Mouse (Mus musculus): ENCODE data around the gene Rnf2. TPM values are rescaled to one million over a fixed set of nuclear protein-coding genes. Genes with fewer than 3 reads are reported as not detected.

Gene Rnf2
- polyA plus RNA-seq, 1 experiment from 2014 or later = 68.4 TPM

DNA sequence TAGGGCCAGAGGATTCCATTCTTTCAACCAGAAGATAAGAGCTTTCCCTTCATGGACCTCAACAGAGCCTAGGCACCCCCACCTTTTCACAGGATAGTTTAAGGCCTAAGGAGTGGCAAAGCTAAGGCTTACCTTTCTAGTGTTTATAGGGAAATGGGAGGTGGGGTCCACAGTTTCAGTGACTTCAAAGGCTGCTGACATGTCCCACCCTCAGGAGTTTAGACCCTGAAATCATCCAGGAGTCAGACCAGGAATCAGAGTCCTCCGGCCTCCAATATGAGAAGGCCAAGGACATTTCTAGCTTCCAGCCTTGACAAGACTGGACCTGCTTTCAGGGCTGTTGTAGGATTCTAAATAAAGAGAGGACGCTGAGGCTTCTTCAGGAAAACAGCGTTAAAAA lies 16.1 kb upstream of the Rnf2 start:
- ATAC-seq (replicated peaks; ENCODE audit: low FRiP score, low TSS enrichment, low read depth) = no peak
- H3K27me3 ChIP-seq (replicated peaks; ENCODE audit: control insufficient read depth, insufficient read depth, low read length) = no peaks in the 10 kb centered on the region
- no peak overlapping the region for H3K4me3 ChIP-seq (ENCODE audit: low read depth, low read length)
- H3K9ac ChIP-seq (ENCODE audit: low read length) = no peak overlapping the region
- no peaks in the 10 kb centered on the region for H3K36me3 ChIP-seq (ENCODE audit: control insufficient read depth, insufficient read depth, low read length)
- H3K27ac ChIP-seq (ENCODE audit: low read depth) = no peak overlapping the region
- no peak for DNase-seq (ENCODE audit: low spot score)
- H3K4me2 ChIP-seq (ENCODE audit: low read length) = no peak overlapping the region
- no peaks in the 10 kb centered on the region for H3K9me3 ChIP-seq (ENCODE audit: control insufficient read depth, low read length)
- no peaks in the 10 kb centered on the region for H3K4me1 ChIP-seq (replicated peaks; ENCODE audit: control insufficient read depth, insufficient read depth, low read length)
- 91% methylated on average over 3 of the region's 3 CpGs for WGBS

DNA sequence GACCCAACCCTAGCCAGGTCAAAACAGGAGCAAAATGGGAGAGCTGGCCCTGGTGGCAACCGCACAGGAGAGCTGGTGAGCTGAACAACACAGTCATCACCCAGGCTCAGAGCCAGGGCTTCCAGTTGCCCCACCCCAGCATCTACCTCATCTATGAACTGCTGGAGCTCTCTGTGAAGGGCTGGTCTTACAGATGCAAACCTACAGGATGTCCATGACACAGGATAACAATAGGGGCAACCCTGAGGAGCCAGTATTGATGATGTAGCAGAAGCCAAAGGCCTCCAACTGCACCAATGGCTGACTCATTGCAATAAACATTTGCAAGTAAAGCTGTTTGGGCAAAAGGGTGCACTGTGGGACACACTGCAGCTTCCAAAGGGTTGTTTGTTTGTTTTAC lies 15.0 kb upstream of the Rnf2 start:
- no peaks in the 10 kb centered on the region for H3K9me3 ChIP-seq (ENCODE audit: control insufficient read depth, low read length)
- ATAC-seq (replicated peaks; ENCODE audit: low FRiP score, low TSS enrichment, low read depth) (no peak), DNase-seq (ENCODE audit: low spot score) (no peak)
- H3K4me3 ChIP-seq (ENCODE audit: low read depth, low read length) = no peak overlapping the region
- H3K9ac ChIP-seq (ENCODE audit: low read length) = no peak overlapping the region
- H3K4me1 ChIP-seq (replicated peaks; ENCODE audit: control insufficient read depth, insufficient read depth, low read length) = no peaks in the 10 kb centered on the region
- WGBS = 82% methylated on average over 1 of the region's 1 CpGs
- no peaks in the 10 kb centered on the region for H3K36me3 ChIP-seq (ENCODE audit: control insufficient read depth, insufficient read depth, low read length)
- no peak overlapping the region for H3K27ac ChIP-seq (ENCODE audit: low read depth)
- H3K27me3 ChIP-seq (replicated peaks; ENCODE audit: control insufficient read depth, insufficient read depth, low read length) = no peaks in the 10 kb centered on the region
- no peak overlapping the region for H3K4me2 ChIP-seq (ENCODE audit: low read length)

DNA sequence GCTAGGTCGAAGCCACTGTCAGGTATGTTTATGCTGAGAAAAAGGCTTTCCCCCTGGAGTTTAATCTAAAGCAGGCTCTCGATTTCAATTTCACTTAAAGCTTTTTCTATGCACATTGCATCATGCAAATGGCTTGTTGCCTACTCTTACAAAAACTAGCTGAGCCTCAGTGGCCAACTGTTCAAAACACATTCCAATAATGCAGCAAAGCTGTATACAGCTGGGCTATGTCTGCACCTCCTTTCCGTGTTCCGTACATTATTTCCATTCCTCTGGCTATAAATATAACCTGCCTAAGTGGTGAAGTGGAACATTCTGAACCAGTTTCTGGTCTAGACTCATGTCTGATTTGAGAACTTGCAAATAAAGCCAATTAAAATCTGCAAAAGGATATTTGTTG lies 13.4 kb upstream of the Rnf2 start:
- H3K4me3 ChIP-seq (ENCODE audit: low read depth, low read length) = no peak overlapping the region
- ATAC-seq (replicated peaks; ENCODE audit: low FRiP score, low TSS enrichment, low read depth) (no peak), DNase-seq (ENCODE audit: low spot score) (no peak)
- H3K4me1 ChIP-seq (replicated peaks; ENCODE audit: control insufficient read depth, insufficient read depth, low read length) = no peaks in the 10 kb centered on the region
- 81% methylated on average over 4 of the region's 4 CpGs for WGBS
- no peak overlapping the region for H3K4me2 ChIP-seq (ENCODE audit: low read length)
- no peaks in the 10 kb centered on the region for H3K9me3 ChIP-seq (ENCODE audit: control insufficient read depth, low read length)
- no peak overlapping the region for H3K9ac ChIP-seq (ENCODE audit: low read length)
- H3K27me3 ChIP-seq (replicated peaks; ENCODE audit: control insufficient read depth, insufficient read depth, low read length) = no peaks in the 10 kb centered on the region
- no peaks in the 10 kb centered on the region for H3K36me3 ChIP-seq (ENCODE audit: control insufficient read depth, insufficient read depth, low read length)
- no peak overlapping the region for H3K27ac ChIP-seq (ENCODE audit: low read depth)

DNA sequence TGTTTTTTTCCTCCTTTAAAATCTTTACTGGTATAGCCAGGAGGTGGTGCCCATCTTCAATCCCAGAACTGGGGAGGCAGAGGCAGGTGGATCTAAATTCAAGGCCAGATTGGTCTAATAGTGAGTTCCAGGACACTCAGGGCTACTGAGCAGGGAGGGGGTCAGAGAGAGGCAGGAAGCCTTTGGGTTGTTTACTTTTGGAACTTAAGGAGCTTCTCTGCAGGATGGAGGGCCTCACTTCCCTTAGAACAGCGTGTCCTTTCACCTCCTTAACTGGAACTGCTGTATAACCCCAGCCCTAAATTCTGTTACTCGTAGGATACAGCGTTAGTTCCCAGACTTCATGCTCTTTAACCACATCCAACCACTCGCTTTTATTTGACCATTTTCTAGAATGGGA lies 10.1 kb upstream of the Rnf2 start:
- no peaks in the 10 kb centered on the region for H3K27me3 ChIP-seq (replicated peaks; ENCODE audit: control insufficient read depth, insufficient read depth, low read length)
- WGBS = 21% methylated on average over 4 of the region's 4 CpGs
- no peak for ATAC-seq (replicated peaks; ENCODE audit: low FRiP score, low TSS enrichment, low read depth)
- H3K27ac ChIP-seq (ENCODE audit: low read depth) = no peak overlapping the region
- DNase-seq (ENCODE audit: low spot score) = no peak
- H3K4me2 ChIP-seq (ENCODE audit: low read length) = no peak overlapping the region
- no peaks in the 10 kb centered on the region for H3K4me1 ChIP-seq (replicated peaks; ENCODE audit: control insufficient read depth, insufficient read depth, low read length)
- H3K9me3 ChIP-seq (ENCODE audit: control insufficient read depth, low read length) = no peaks in the 10 kb centered on the region
- no peak overlapping the region for H3K4me3 ChIP-seq (ENCODE audit: low read depth, low read length)
- no peak overlapping the region for H3K9ac ChIP-seq (ENCODE audit: low read length)
- no peaks in the 10 kb centered on the region for H3K36me3 ChIP-seq (ENCODE audit: control insufficient read depth, insufficient read depth, low read length)

DNA sequence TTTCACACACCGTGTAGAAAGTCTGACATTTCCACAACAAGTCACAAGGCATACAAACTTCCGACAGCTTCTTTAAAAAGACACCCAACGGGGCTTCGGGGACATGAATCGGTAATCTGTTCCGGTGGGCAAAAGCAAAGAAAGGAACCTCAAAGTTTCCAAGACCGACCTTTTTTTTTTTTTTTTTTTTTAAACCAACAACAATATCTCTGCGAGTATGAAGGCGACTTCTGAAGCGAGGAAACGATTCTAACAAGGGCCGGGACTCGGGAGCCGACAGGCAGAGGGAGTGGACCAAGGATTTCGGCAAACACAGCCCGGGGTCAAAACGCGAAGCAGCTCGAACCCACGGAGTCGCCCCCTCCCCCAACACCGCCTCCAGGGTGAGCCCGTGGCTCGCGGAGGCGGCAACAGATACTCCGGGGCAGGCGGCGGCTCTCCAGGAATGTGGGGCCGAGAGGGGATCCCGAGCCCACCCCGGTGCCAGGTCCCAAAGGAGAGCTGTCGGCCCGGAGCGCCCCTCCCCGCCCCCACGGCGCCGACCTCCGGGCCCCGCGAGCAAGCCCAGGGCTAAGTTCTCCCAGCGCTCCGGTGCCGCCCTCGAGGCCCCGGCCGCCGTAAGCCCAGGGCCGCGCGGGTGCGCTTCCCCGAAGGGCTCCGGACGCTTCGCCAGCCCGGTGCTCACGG lies 797 bp downstream of the Rnf2 start:
- H3K9me3 ChIP-seq (ENCODE audit: control insufficient read depth, low read length) = no peaks in the 10 kb centered on the region
- peaks cover 11% of the 10 kb centered on the region for H3K4me1 ChIP-seq (replicated peaks; ENCODE audit: control insufficient read depth, insufficient read depth, low read length)
- peak; percentile 58 for ATAC-seq (replicated peaks; ENCODE audit: low FRiP score, low TSS enrichment, low read depth)
- H3K27ac ChIP-seq (ENCODE audit: low read depth) = peak overlapping the region; percentile 98
- peak overlapping the region; percentile 58 for H3K4me2 ChIP-seq (ENCODE audit: low read length)
- H3K27me3 ChIP-seq (replicated peaks; ENCODE audit: control insufficient read depth, insufficient read depth, low read length) = no peaks in the 10 kb centered on the region
- peak overlapping the region; percentile 96 for H3K9ac ChIP-seq (ENCODE audit: low read length)
- no peaks in the 10 kb centered on the region for H3K36me3 ChIP-seq (ENCODE audit: control insufficient read depth, insufficient read depth, low read length)
- DNase-seq (ENCODE audit: low spot score) = peak; percentile 87
- under 1% methylated on average over 57 of the region's 59 CpGs for WGBS
- peak overlapping the region; percentile 53 for H3K4me3 ChIP-seq (ENCODE audit: low read depth, low read length)

DNA sequence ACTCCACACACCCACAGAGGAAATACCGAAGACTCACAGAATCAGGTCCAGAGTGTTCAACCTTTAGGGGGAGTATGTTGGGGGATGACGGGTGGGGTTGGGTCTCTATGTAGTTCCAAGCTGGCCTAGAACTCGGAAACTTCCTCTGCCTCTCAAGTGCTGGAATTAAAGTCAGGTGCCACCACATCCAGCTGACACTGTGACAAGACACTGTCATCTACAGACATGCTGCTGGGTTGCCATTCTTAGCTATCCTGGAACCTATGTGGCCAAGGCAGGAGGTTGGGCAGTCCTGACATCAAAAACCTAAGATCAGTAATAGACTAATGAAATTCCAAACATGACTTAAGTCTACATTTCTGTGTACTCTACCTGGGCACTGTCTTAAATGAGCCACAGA lies 2.4 kb downstream of the Rnf2 start:
- WGBS = 83% methylated on average over 3 of the region's 3 CpGs
- Histone ChIP-seq H3K27ac (ENCODE audit: low read depth) (no peak overlapping the region), H3K4me1 (replicated peaks; ENCODE audit: control insufficient read depth, insufficient read depth, low read length) (peaks cover 11% of the 10 kb centered on the region), H3K9me3 (ENCODE audit: control insufficient read depth, low read length) (no peaks in the 10 kb centered on the region), H3K9ac (ENCODE audit: low read length) (no peak overlapping the region), H3K36me3 (ENCODE audit: control insufficient read depth, insufficient read depth, low read length) (no peaks in the 10 kb centered on the region), H3K27me3 (replicated peaks; ENCODE audit: control insufficient read depth, insufficient read depth, low read length) (no peaks in the 10 kb centered on the region), H3K4me2 (ENCODE audit: low read length) (no peak overlapping the region; the same call in 1 of the 2 replicates), H3K4me3 (ENCODE audit: low read depth, low read length) (no peak overlapping the region)
- no peak for DNase-seq (ENCODE audit: low spot score)
- no peak for ATAC-seq (replicated peaks; ENCODE audit: low FRiP score, low TSS enrichment, low read depth)

DNA sequence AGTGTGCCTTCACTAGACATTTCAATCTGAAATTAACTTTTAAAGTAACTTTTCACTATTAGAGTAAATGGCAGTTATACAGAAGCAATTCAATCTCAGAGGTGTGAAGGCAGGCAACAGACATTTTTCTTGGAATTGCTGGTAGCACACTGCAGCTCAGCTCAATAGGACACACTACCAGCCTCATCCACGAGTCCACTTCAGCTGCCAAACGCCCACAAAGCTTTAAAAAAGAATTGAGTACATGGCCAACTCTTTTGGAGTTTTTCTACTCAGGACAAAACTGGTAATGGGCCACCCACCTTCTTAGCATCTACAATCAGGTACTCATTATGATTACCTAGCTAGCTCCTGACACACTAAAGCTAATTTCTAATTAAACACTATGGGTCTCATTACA lies 2.8 kb downstream of the Rnf2 start:
- ATAC-seq (replicated peaks; ENCODE audit: low FRiP score, low TSS enrichment, low read depth) = no peak
- no peak for DNase-seq (ENCODE audit: low spot score)
- Histone ChIP-seq H3K9me3 (ENCODE audit: control insufficient read depth, low read length) (no peaks in the 10 kb centered on the region), H3K4me3 (ENCODE audit: low read depth, low read length) (no peak overlapping the region), H3K36me3 (ENCODE audit: control insufficient read depth, insufficient read depth, low read length) (no peaks in the 10 kb centered on the region), H3K27ac (ENCODE audit: low read depth) (no peak overlapping the region), H3K4me2 (ENCODE audit: low read length) (no peak overlapping the region), H3K9ac (ENCODE audit: low read length) (no peak overlapping the region), H3K27me3 (replicated peaks; ENCODE audit: control insufficient read depth, insufficient read depth, low read length) (no peaks in the 10 kb centered on the region), H3K4me1 (replicated peaks; ENCODE audit: control insufficient read depth, insufficient read depth, low read length) (peaks cover 11% of the 10 kb centered on the region)
- 83% methylated on average over 2 of the region's 2 CpGs for WGBS

DNA sequence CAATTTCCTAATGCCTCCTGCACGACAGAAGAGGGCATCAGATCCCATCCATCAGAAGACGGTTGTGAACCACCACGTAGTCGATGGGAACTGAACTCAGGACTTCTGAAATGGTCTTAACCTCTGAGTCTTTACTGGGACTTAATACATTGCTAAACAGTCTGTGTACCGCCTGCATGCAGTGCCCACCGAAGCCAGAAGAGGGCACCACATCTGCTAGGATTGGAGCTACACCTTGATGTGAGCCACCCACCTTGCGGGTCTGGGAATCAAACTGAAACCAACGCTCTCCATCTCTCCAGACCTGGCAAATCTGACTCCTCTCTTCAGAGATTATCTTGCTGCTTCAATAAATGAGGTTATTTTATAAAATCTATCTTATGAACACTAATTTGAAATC lies 3.7 kb downstream of the Rnf2 start:
- H3K27me3 ChIP-seq (replicated peaks; ENCODE audit: control insufficient read depth, insufficient read depth, low read length) = no peaks in the 10 kb centered on the region
- peak; percentile 74 for DNase-seq (ENCODE audit: low spot score)
- no peak overlapping the region for H3K27ac ChIP-seq (ENCODE audit: low read depth)
- ATAC-seq (replicated peaks; ENCODE audit: low FRiP score, low TSS enrichment, low read depth) = no peak
- WGBS = 86% methylated on average over 8 of the region's 8 CpGs
- no peak overlapping the region for H3K4me3 ChIP-seq (ENCODE audit: low read depth, low read length)
- H3K4me2 ChIP-seq (ENCODE audit: low read length) = no peak overlapping the region
- H3K4me1 ChIP-seq (replicated peaks; ENCODE audit: control insufficient read depth, insufficient read depth, low read length) = peaks cover 11% of the 10 kb centered on the region
- no peak overlapping the region for H3K9ac ChIP-seq (ENCODE audit: low read length)
- no peaks in the 10 kb centered on the region for H3K9me3 ChIP-seq (ENCODE audit: control insufficient read depth, low read length)
- no peaks in the 10 kb centered on the region for H3K36me3 ChIP-seq (ENCODE audit: control insufficient read depth, insufficient read depth, low read length)

DNA sequence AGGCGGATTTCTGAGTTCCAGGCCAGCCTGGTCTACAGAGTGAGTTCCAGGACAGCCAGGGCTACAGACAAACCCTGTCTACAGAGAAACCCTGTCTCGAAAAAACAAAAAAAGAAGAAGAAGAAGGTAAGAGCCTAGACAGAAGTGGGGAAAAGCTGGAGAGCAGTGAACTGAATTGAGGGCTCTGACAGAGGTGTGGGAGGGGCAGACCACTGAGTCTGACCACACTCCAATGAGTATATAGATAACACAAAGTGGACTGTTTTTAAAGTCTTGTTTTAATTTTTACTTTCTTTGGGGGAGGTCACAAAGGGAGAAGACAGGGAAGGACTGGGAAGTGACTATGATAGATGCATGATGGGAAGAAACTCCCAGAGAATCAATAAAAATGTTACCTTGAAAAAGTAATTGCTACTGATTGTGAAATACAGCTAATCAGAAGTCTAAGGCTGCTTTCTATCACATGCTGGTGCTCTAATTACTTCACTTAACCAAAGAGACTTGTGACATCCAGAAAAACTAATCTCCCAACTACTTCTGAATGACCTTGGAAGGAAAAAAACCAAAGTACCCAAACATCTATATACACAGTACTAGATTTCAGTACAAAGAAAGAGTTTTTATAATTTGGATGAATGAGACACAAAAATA lies 5.0 kb downstream of the Rnf2 start:
- ATAC-seq (replicated peaks; ENCODE audit: low FRiP score, low TSS enrichment, low read depth) (no peak), DNase-seq (ENCODE audit: low spot score) (no peak)

More for the DNA sequence above, 5.0 kb downstream of the Rnf2 start:
- Histone ChIP-seq H3K27me3 (replicated peaks; ENCODE audit: control insufficient read depth, insufficient read depth, low read length) (no peaks in the 10 kb centered on the region), H3K27ac (ENCODE audit: low read depth) (no peak overlapping the region), H3K4me1 (replicated peaks; ENCODE audit: control insufficient read depth, insufficient read depth, low read length) (peaks cover 11% of the 10 kb centered on the region), H3K4me2 (ENCODE audit: low read length) (no peak overlapping the region), H3K36me3 (ENCODE audit: control insufficient read depth, insufficient read depth, low read length) (no peaks in the 10 kb centered on the region), H3K9me3 (ENCODE audit: control insufficient read depth, low read length) (no peaks in the 10 kb centered on the region), H3K9ac (ENCODE audit: low read length) (no peak overlapping the region), H3K4me3 (ENCODE audit: low read depth, low read length) (no peak overlapping the region)
- 80% methylated on average over 2 of the region's 2 CpGs for WGBS

Measured in intestine, embryonic 14.5 days (tissue).